Mouse (Mus musculus) megakaryocyte, embryonic 14.5 days (primary cell): ENCODE results near the gene Bzw2.

Experiments
- FLI1 ChIP-seq: IDR thresholded peaks from 2 replicates; pipeline ENCODE4 v1.6.1; 2012; ENCODE audit warnings: low read length, inconsistent platforms, mixed read lengths
- GATA1 ChIP-seq: IDR thresholded peaks from 3 replicates; pipeline ENCODE4 v1.6.1; 2012; ENCODE audit warnings: mixed read lengths, low read length, inconsistent platforms, borderline replicate concordance

GRCm38 (mm10) chr12:36177227-36177626, 19.3 kb upstream of the Bzw2 start:
- TF ChIP-seq GATA1 (no peak), FLI1 (no peak)
